Mouse (Mus musculus): ENCODE results near the gene Mslnl.
"Not testable (repeated sequence)": the region's sequence is repeated elsewhere in the genome, so short reads cannot be mapped to it uniquely, and the experiment has no call there.

The Mslnl gene

DNA sequence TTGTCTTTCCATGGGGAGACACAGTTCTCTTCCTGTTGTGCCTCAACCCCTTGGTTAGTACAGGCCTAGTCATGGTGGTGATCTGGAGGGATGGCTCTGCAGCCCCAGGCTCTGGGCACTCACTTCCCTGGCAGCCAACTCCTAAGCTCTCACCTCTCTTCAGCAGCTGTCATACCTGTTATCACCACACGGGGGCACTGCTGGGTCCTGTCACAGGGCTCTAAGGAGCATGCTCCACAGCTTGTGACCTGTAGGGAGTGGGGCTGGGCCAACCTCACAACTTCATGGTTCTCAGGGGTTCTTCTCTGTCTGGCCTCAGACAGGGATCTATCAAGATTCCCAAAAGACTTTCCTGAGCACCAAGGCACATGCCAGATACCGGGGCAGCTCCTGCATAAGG, 3.8 kb upstream of the Mslnl start:
- in situ Hi-C loops (cut with MboI; ENCODE audit: low pct_unique_long_range_greater_than_20kb in 1 of 2, low sequenced_read_pairs in 2 of 2, unreplicated experiment in 1 of 2), result loop anchor here (5.0 to 10.0 kb wide), 2 partner anchors 35 to 63 kb away; partner anchors contain the start of genes AC134908.4 (in 1 of the 2), Fam173a (in 1 of the 2) and Metrn (in 1 of the 2)

GRCm38 (mm10) chr17:25735246-25735645, 596 bp upstream of the Mslnl start:
- in situ Hi-C loops (cut with MboI; ENCODE audit: low pct_unique_long_range_greater_than_20kb in 1 of 2, low sequenced_read_pairs in 2 of 2, unreplicated experiment in 1 of 2), result loop anchor here in 1 of 2 experiments (10.0 kb wide), 1 partner anchor 60 kb away; the partner anchor contains the start of genes AC134908.4, Fam173a and Metrn

- in situ Hi-C loops (cut with MboI; ENCODE audit: low pct_unique_long_range_greater_than_20kb in 1 of 2, low sequenced_read_pairs in 2 of 2, unreplicated experiment in 1 of 2), result loop anchor here in 1 of 2 experiments (10.0 kb wide), 1 partner anchor 56 kb away; the partner anchor contains the start of genes AC134908.4, Fam173a and Metrn
Measured at GRCm38 (mm10) chr17:25738861-25739260, 3.0 kb downstream of the Mslnl start.

GRCm38 (mm10) chr17:25741471-25741870, 5.6 kb downstream of the Mslnl start:
- in situ Hi-C loops (cut with MboI; ENCODE audit: low pct_unique_long_range_greater_than_20kb in 1 of 2, low sequenced_read_pairs in 2 of 2, unreplicated experiment in 1 of 2), result not testable (repeated sequence)

GRCm38 (mm10) chr17:25743831-25744230, 8.0 kb downstream of the Mslnl start:
- in situ Hi-C loops (cut with MboI; ENCODE audit: low pct_unique_long_range_greater_than_20kb in 1 of 2, low sequenced_read_pairs in 2 of 2, unreplicated experiment in 1 of 2), result no loop called here

DNA sequence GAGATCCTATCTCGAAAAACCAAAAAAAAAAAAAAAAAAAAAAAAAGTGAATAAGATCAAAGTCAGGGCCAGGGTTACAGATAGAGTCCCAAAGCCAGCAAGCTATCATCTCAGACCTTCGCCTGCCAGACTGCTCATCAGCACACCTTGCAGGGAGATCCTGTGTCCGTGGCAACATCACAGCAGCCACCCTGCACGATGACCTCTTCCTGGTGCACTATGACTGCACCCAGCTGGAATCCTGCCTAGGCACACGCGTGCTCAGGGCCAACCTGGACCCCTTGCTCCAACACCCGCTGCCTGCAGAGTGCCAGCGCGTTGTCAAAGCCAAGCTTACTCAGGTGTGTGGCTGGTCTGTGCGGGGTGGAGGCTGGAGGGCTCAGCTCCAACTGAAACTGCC, 8.5 kb downstream of the Mslnl start:
- in situ Hi-C loops (cut with MboI; ENCODE audit: low pct_unique_long_range_greater_than_20kb in 1 of 2, low sequenced_read_pairs in 2 of 2, unreplicated experiment in 1 of 2), result no loop called here

- in situ Hi-C loops (cut with MboI; ENCODE audit: low pct_unique_long_range_greater_than_20kb in 1 of 2, low sequenced_read_pairs in 2 of 2, unreplicated experiment in 1 of 2), result no loop called here
Measured at GRCm38 (mm10) chr17:25748238-25748637, 12.4 kb downstream of the Mslnl start.

DNA sequence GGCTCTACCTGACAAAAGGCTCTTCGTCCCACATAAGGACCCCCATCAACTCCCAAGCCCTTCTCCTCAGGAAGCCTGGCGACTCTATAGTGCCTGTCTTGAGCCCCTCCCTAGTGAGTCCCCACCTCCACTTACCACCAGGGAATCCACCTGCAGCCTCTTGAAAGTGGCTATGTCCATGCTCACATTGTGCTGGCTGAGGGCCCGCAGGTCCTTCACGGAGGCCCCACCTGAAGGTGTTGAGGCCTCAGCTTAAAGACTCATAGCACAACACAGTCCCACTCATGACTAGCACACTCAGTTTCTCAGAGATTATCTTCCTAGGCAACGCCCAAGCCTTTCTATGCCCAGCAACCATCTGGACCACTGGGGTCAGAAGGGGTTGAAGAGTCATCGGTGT, 13.5 kb downstream of the Mslnl start:
- in situ Hi-C loops (cut with MboI; ENCODE audit: low pct_unique_long_range_greater_than_20kb in 1 of 2, low sequenced_read_pairs in 2 of 2, unreplicated experiment in 1 of 2), result no loop called here

GRCm38 (mm10) chr17:25751446-25751845, 15.6 kb downstream of the Mslnl start:
- in situ Hi-C loops (cut with MboI; ENCODE audit: low pct_unique_long_range_greater_than_20kb in 1 of 2, low sequenced_read_pairs in 2 of 2, unreplicated experiment in 1 of 2), result no loop called here

- in situ Hi-C loops (cut with MboI; ENCODE audit: low pct_unique_long_range_greater_than_20kb in 1 of 2, low sequenced_read_pairs in 2 of 2, unreplicated experiment in 1 of 2), result no loop called here
Measured at GRCm38 (mm10) chr17:25754241-25754640, 18.4 kb downstream of the Mslnl start, which contains the start of gene Msln. TSS of gene Msln (minus strand) at chr17:25754378.

DNA sequence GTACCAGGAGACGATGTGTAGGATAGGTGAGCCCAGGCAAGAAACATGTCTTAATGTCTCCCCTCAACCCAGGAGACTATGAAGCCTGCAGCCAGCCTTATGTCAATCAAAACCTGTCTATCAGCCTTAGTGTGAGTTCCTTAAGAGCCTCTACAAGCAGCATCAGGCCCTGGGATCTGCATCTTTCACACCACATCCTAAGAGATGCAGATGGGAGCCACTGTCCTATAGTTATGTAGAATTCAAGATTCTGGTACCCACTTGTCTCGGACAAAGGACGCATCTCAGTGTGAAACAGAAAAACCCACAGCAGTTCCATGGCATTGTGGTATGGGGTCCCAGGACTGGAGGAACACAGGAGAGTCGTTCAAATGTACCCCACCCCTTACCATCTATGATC, 19.2 kb downstream of the Mslnl start:
- in situ Hi-C loops (cut with MboI; ENCODE audit: low pct_unique_long_range_greater_than_20kb in 1 of 2, low sequenced_read_pairs in 2 of 2, unreplicated experiment in 1 of 2), result no loop called here

DNA sequence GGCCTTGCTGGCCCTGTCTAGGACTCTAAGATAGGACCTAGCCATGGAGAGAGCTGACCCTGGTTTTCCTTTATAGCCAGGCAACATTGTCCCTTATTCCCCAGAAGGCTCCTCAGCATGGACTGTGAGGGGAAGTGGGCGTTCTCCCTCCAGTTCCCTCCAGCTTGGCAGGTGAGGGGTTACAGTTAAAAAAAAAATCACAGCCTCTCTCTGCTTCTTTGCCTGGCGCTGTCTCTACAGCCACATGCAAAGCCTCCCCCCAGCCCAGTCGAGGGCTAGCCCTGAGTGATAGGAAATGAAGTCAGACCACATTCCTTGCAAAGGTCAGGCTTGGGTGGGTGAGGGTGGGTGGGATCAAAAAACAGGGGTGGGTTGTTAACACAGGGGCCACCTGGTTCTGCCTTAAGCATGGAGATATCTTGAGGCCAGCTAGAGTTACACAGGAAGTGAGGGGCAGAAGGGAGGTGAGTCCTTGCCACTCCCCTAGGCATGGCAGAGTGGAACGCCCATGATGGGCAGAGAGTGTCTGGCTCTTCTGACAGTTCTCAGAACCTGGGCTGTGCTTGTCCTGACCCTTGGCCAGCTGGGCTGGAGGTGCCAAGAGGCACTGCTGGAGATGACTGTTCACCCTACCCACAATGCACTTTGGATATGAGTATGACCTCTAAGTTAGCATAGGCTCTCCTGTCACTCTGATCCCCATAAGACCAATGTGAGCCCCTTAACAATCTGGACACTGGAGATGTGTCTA, 20.0 kb downstream of the Mslnl start:
- in situ Hi-C loops (cut with MboI; ENCODE audit: low pct_unique_long_range_greater_than_20kb in 1 of 2, low sequenced_read_pairs in 2 of 2, unreplicated experiment in 1 of 2), result no loop called here

DNA sequence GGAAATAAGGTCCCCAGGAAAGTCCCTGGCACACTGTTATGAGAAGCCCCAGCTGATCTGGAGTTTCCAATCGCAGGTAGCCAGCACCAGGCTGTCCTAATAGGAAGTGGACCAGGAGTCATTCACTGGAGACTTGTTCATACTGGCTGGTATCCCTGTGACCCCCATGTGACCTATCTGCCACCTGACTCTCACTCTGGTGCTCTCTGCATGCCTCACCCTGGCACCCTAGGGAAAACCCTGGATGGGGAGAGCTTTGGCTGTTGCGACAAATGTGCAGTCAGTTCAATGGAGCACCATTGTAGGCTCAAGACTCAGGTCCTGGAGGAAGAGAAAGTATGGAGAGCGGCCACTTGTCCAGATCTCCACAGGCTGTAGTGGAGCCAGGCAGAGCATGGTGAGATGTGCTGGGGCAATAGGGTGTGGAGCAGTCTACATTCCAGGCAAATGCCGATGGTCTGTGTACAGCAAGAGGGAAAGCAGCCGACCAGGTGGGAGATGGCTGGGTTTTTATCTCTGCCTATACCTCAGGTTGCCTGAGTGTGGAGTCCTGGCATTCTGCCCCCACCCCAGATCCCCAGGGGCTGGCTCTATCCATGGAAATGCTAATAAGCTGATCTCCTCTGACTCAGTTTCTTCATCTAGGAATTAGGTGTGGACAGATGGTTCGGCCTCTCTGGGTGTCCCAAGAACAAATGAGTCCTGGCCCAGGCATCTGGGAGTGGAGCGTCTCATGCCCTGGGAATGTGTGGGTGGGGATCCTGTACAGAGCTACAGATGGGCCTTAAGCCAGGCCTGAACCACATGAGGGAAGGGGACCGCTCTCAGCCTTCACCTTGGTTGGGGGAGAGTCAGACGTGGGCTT, 20.8 kb downstream of the Mslnl start:
- in situ Hi-C loops (cut with MboI; ENCODE audit: low pct_unique_long_range_greater_than_20kb in 1 of 2, low sequenced_read_pairs in 2 of 2, unreplicated experiment in 1 of 2), result no loop called here

- in situ Hi-C loops (cut with MboI; ENCODE audit: low pct_unique_long_range_greater_than_20kb in 1 of 2, low sequenced_read_pairs in 2 of 2, unreplicated experiment in 1 of 2), result no loop called here
Measured at GRCm38 (mm10) chr17:25757691-25758090, 21.8 kb downstream of the Mslnl start.

DNA sequence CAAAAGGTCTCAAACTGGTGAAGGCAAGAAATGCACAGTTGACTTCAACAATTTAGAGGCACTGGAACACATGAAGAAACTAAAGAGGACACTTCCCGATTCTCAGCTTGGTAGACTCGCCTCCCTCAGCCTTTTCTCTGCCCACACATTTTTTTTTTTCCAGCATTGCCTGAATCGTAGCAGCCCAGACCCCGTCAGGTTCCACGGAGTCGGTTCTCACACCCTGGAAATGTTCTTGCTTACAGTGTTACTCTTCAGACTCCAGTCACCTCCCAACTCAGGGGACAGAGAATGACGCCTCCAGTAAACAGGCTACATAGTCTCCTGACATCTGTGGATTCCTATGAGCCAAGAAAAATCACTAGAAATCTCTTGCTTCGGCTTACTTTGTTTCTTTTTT, 24.3 kb downstream of the Mslnl start:
- in situ Hi-C loops (cut with MboI; ENCODE audit: low pct_unique_long_range_greater_than_20kb in 1 of 2, low sequenced_read_pairs in 2 of 2, unreplicated experiment in 1 of 2), result no loop called here

- in situ Hi-C loops (cut with MboI; ENCODE audit: low pct_unique_long_range_greater_than_20kb in 1 of 2, low sequenced_read_pairs in 2 of 2, unreplicated experiment in 1 of 2), result no loop called here
Measured at GRCm38 (mm10) chr17:25761561-25761970, 25.7 kb downstream of the Mslnl start.

DNA sequence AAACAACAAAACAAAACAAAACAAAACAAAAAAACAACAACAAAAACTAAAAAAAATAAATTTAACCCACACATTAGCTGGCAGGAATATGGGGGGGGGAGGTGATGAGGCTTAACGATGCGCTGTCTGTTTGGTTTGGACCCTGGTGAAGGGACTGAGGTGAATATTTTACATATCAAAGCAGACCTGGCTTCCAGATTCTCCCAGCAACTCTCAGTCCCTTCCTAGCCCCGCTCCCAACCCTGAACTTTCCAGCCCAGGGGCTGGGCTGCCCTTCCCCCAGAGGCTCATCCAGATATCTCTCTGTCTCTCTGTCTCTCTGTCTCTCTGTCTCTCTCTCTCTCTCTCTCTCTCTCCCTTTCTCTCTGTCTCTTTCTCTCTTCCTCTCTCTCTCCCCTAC, 26.7 kb downstream of the Mslnl start:
- in situ Hi-C loops (cut with MboI; ENCODE audit: low pct_unique_long_range_greater_than_20kb in 1 of 2, low sequenced_read_pairs in 2 of 2, unreplicated experiment in 1 of 2), result no loop called here

DNA sequence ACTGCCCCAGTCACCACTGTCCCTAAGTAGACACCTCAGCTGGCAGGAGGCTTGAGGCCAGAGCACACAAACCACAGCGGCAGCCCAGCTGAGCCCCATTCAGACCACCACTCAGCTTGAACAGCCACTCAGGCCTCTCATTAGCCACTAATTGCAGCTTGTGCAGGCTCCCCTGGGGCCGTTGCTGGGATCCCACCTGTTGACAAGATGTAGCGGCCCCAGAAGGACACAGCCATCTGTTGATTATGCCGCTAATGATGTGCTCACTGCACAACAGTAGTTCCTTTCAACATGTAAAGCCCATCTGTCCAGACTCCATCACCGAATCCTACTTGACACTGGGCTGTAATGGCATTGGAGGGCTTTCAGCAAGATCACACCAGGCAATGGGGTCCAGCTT, 30.0 kb downstream of the Mslnl start:
- in situ Hi-C loops (cut with MboI; ENCODE audit: low pct_unique_long_range_greater_than_20kb in 1 of 2, low sequenced_read_pairs in 2 of 2, unreplicated experiment in 1 of 2), result loop anchor here in 1 of 2 experiments (5.0 kb wide), 1 partner anchor 34 kb away; no protein-coding TSS in a partner anchor

GRCm38 (mm10) chr17:25769331-25769730, 33.5 kb downstream of the Mslnl start:
- in situ Hi-C loops (cut with MboI; ENCODE audit: low pct_unique_long_range_greater_than_20kb in 1 of 2, low sequenced_read_pairs in 2 of 2, unreplicated experiment in 1 of 2), result loop anchor here in 1 of 2 experiments (5.0 kb wide), 1 partner anchor 37 kb away; no protein-coding TSS in a partner anchor
